Mouse (Mus musculus) right cerebral cortex, postnatal 4 days (tissue): ENCODE measurements around the gene Mettl1.

ENCODE experiments used
- DNase-seq: peaks from one replicate; pipeline ENCODE4 v3.0.0-alpha.2; 2022

The Mettl1 gene

GRCm38 (mm10) chr10:127090560-127091411 lies 49.6 kb downstream of the Mettl1 start:
- peak; percentile 57 for DNase-seq

GRCm38 (mm10) chr10:127091507-127092396 lies 50.5 kb downstream of the Mettl1 start:
- no peak for DNase-seq

DNA sequence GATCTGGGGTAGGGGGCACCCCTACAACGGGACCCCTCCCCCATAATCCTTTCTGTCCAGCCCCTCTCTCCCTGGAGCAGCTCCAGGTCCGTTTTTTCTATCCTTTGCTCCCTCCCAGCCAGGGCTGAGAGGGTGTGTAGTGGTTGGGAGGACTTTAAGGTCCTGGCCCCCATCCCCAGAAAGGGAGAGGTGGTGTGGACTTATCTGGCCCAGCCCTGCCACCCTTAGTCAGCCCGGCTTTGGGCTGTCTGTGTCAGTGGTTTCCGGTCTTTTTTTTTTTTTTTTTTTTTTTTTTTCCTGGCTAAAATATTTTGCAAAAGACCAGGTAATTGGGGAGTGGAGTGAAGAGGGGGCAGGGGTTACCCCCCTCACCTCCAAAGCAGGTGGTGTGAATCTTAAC lies 51.5 kb downstream of the Mettl1 start:
- DNase-seq: no peak

GRCm38 (mm10) chr10:127094382-127094802 lies 53.2 kb downstream of the Mettl1 start:
- no peak for DNase-seq
